Mouse (Mus musculus): ENCODE results near the gene Lrrc23. TPM values are rescaled to one million over a fixed set of nuclear protein-coding genes. Genes with fewer than 3 reads are reported as not detected.
"Not testable (repeated sequence)": the region's sequence is repeated elsewhere in the genome, so short reads cannot be mapped to it uniquely, and the experiment has no call there.

Gene Lrrc23
- polyA plus RNA-seq, 1 experiment from 2014 or later, result not detected

- 72% methylated on average over 7 of the region's 7 CpGs for WGBS (ENCODE audit: insufficient replicate concordance)
- H3K27ac ChIP-seq (replicated peaks), result peak overlapping the region; percentile 82
- H3K4me2 ChIP-seq, result peak overlapping the region; percentile 91
- H3K9me3 ChIP-seq (replicated peaks), result no peaks in the 10 kb centered on the region
- H3K9ac ChIP-seq, result no peak overlapping the region
- no peak for ATAC-seq (ENCODE audit: insufficient read depth)
- H3K27me3 ChIP-seq, result no peaks in the 10 kb centered on the region
- H3K4me1 ChIP-seq (replicated peaks), result peaks cover 75% of the 10 kb centered on the region
- H3K36me3 ChIP-seq (replicated peaks), result peaks cover 17% of the 10 kb centered on the region
- peak overlapping the region; percentile 60; the same call in 1 of the 2 replicates for H3K4me3 ChIP-seq (replicated peaks)
These were observed 27.1 kb upstream of the Lrrc23 start for GRCm38 (mm10) chr6:124806446-124807140.

GRCm38 (mm10) chr6:124805341-124806321 is 26.1 kb upstream of the Lrrc23 start:
- ATAC-seq (ENCODE audit: insufficient read depth), result peak; percentile 56
- peak overlapping the region; percentile 82 for H3K27ac ChIP-seq (replicated peaks)
- H3K9ac ChIP-seq, result peak overlapping the region; percentile 52; the same call in 1 of the 2 replicates
- H3K27me3 ChIP-seq, result no peaks in the 10 kb centered on the region
- WGBS (ENCODE audit: insufficient replicate concordance), result 3% methylated on average over 34 of the region's 34 CpGs
- H3K36me3 ChIP-seq (replicated peaks), result peaks cover 9% of the 10 kb centered on the region; the same call in 1 of the 2 replicates
- H3K4me1 ChIP-seq (replicated peaks), result peaks cover 70% of the 10 kb centered on the region
- no peaks in the 10 kb centered on the region for H3K9me3 ChIP-seq (replicated peaks)
- H3K4me2 ChIP-seq, result peak overlapping the region; percentile 91
- H3K4me3 ChIP-seq (replicated peaks), result peak overlapping the region; percentile 60

GRCm38 (mm10) chr6:124804341-124804740 is 24.8 kb upstream of the Lrrc23 start:
- no peaks in the 10 kb centered on the region for H3K27me3 ChIP-seq
- no peak overlapping the region for H3K9ac ChIP-seq
- no peaks in the 10 kb centered on the region for H3K9me3 ChIP-seq (replicated peaks)
- H3K4me3 ChIP-seq (replicated peaks), result no peak overlapping the region
- H3K27ac ChIP-seq (replicated peaks), result no peak overlapping the region
- 46% methylated on average over 3 of the region's 3 CpGs for WGBS (ENCODE audit: insufficient replicate concordance)
- no peak overlapping the region for H3K4me2 ChIP-seq
- H3K36me3 ChIP-seq (replicated peaks), result no peaks in the 10 kb centered on the region
- H3K4me1 ChIP-seq (replicated peaks), result peaks cover 57% of the 10 kb centered on the region
- no peak for ATAC-seq (ENCODE audit: insufficient read depth)

GRCm38 (mm10) chr6:124803691-124804090 is 24.2 kb upstream of the Lrrc23 start:
- WGBS (ENCODE audit: insufficient replicate concordance), result 86% methylated on average over 4 of the region's 4 CpGs
- peaks cover 52% of the 10 kb centered on the region for H3K4me1 ChIP-seq (replicated peaks)
- not testable (repeated sequence) for H3K36me3 ChIP-seq (replicated peaks); ATAC-seq (ENCODE audit: insufficient read depth); H3K4me3 ChIP-seq (replicated peaks); H3K9me3 ChIP-seq (replicated peaks); H3K9ac ChIP-seq; H3K27me3 ChIP-seq; H3K27ac ChIP-seq (replicated peaks); H3K4me2 ChIP-seq

- Histone ChIP-seq H3K36me3 (replicated peaks) (no peaks in the 10 kb centered on the region), H3K27me3 (no peaks in the 10 kb centered on the region)
- 65% methylated on average over 3 of the region's 3 CpGs for WGBS (ENCODE audit: insufficient replicate concordance)
These were observed 23.5 kb upstream of the Lrrc23 start for GRCm38 (mm10) chr6:124803061-124803460.

GRCm38 (mm10) chr6:124802400-124802799 is 22.9 kb upstream of the Lrrc23 start:
- WGBS (ENCODE audit: insufficient replicate concordance), result 7% methylated on average over 6 of the region's 9 CpGs
- Histone ChIP-seq H3K4me2 (peak overlapping the region; percentile 61), H3K4me1 (replicated peaks) (peaks cover 40% of the 10 kb centered on the region), H3K27ac (replicated peaks) (peak overlapping the region; percentile 66; the same call in 1 of the 2 replicates), H3K4me3 (replicated peaks) (peak overlapping the region; percentile 34; the same call in 1 of the 2 replicates)
- not testable (repeated sequence) for H3K9ac ChIP-seq; H3K36me3 ChIP-seq (replicated peaks); ATAC-seq (ENCODE audit: insufficient read depth); H3K9me3 ChIP-seq (replicated peaks); H3K27me3 ChIP-seq

More at GRCm38 (mm10) chr6:124803061-124803460, 23.5 kb upstream of the Lrrc23 start:
- Histone ChIP-seq H3K4me1 (replicated peaks) (peaks cover 46% of the 10 kb centered on the region), H3K4me3 (replicated peaks) (no peak overlapping the region), H3K9me3 (replicated peaks) (no peaks in the 10 kb centered on the region), H3K9ac (no peak overlapping the region), H3K27ac (replicated peaks) (no peak overlapping the region), H3K4me2 (no peak overlapping the region)
- no peak for ATAC-seq (ENCODE audit: insufficient read depth)

- WGBS (ENCODE audit: insufficient replicate concordance), result 70% methylated on average over 2 of the region's 2 CpGs
- no peak for ATAC-seq (ENCODE audit: insufficient read depth)
- 0 out of 2 replicates have a peak overlapping the region, but pooled peaks have one; percentile 41 for H3K27ac ChIP-seq (replicated peaks)
These were observed 16.7 kb upstream of the Lrrc23 start for GRCm38 (mm10) chr6:124796200-124796599.

GRCm38 (mm10) chr6:124795781-124796180 is 16.3 kb upstream of the Lrrc23 start:
- no peak overlapping the region for H3K9ac ChIP-seq
- 0 out of 2 replicates have a peak overlapping the region, but pooled peaks have one; percentile 41 for H3K27ac ChIP-seq (replicated peaks)
- no peaks in the 10 kb centered on the region for H3K27me3 ChIP-seq
- ATAC-seq (ENCODE audit: insufficient read depth), result no peak
- no peak overlapping the region for H3K4me3 ChIP-seq (replicated peaks)
- no peak overlapping the region for H3K4me2 ChIP-seq
- no peaks in the 10 kb centered on the region for H3K9me3 ChIP-seq (replicated peaks)
- 78% methylated on average over 4 of the region's 4 CpGs for WGBS (ENCODE audit: insufficient replicate concordance)
- no peaks in the 10 kb centered on the region for H3K36me3 ChIP-seq (replicated peaks)
- peaks cover 11% of the 10 kb centered on the region for H3K4me1 ChIP-seq (replicated peaks)

More at GRCm38 (mm10) chr6:124796200-124796599, 16.7 kb upstream of the Lrrc23 start:
- Histone ChIP-seq H3K36me3 (replicated peaks) (no peaks in the 10 kb centered on the region), H3K4me3 (replicated peaks) (no peak overlapping the region), H3K9ac (no peak overlapping the region), H3K4me1 (replicated peaks) (peaks cover 11% of the 10 kb centered on the region), H3K9me3 (replicated peaks) (no peaks in the 10 kb centered on the region), H3K4me2 (no peak overlapping the region), H3K27me3 (no peaks in the 10 kb centered on the region)

- ATAC-seq (ENCODE audit: insufficient read depth), result no peak
- Histone ChIP-seq H3K36me3 (replicated peaks) (no peaks in the 10 kb centered on the region), H3K27me3 (no peaks in the 10 kb centered on the region), H3K9ac (no peak overlapping the region), H3K4me3 (replicated peaks) (no peak overlapping the region), H3K4me2 (no peak overlapping the region), H3K4me1 (replicated peaks) (peaks cover 17% of the 10 kb centered on the region), H3K9me3 (replicated peaks) (no peaks in the 10 kb centered on the region), H3K27ac (replicated peaks) (no peak overlapping the region)
- WGBS (ENCODE audit: insufficient replicate concordance), result 57% methylated on average over 3 of the region's 3 CpGs
These were observed 12.4 kb upstream of the Lrrc23 start for GRCm38 (mm10) chr6:124791911-124792310.

- no peak for ATAC-seq (ENCODE audit: insufficient read depth)
- Histone ChIP-seq H3K27ac (replicated peaks) (no peak overlapping the region), H3K4me1 (replicated peaks) (0 out of 2 replicates have a peak, but pooled peaks cover 6% of the 10 kb centered on the region), H3K9me3 (replicated peaks) (no peaks in the 10 kb centered on the region), H3K9ac (no peak overlapping the region), H3K27me3 (no peaks in the 10 kb centered on the region), H3K36me3 (replicated peaks) (no peaks in the 10 kb centered on the region), H3K4me2 (no peak overlapping the region), H3K4me3 (replicated peaks) (no peak overlapping the region)
- WGBS (ENCODE audit: insufficient replicate concordance), result 64% methylated on average over 4 of the region's 4 CpGs
These were observed 10.6 kb upstream of the Lrrc23 start for GRCm38 (mm10) chr6:124790121-124790520.

GRCm38 (mm10) chr6:124789519-124789918 is 10.0 kb upstream of the Lrrc23 start:
- 0 out of 2 replicates have a peak, but pooled peaks cover 6% of the 10 kb centered on the region for H3K4me1 ChIP-seq (replicated peaks)
- H3K9ac ChIP-seq, result no peak overlapping the region
- H3K4me3 ChIP-seq (replicated peaks), result no peak overlapping the region
- ATAC-seq (ENCODE audit: insufficient read depth), result no peak
- no peak overlapping the region for H3K27ac ChIP-seq (replicated peaks)
- no peaks in the 10 kb centered on the region for H3K27me3 ChIP-seq
- H3K4me2 ChIP-seq, result no peak overlapping the region
- H3K9me3 ChIP-seq (replicated peaks), result no peaks in the 10 kb centered on the region
- no peaks in the 10 kb centered on the region for H3K36me3 ChIP-seq (replicated peaks)
- WGBS (ENCODE audit: insufficient replicate concordance), result 68% methylated on average over 4 of the region's 4 CpGs
